Mouse (Mus musculus) adrenal gland (tissue): ENCODE data around the gene E130208F15Rik.

Experiments
- intact Hi-C: fragments of 180-260 bp; cut with DNase I; formaldehyde crosslinking; loops from one replicate; pipeline ENCODE4 v1.15.1; 2025

E130208F15Rik gene

GRCm38 (mm10) chr7:30333436-30333835 lies 11.9 kb downstream of the E130208F15Rik start:
- intact Hi-C loops: no loop called here

GRCm38 (mm10) chr7:30334563-30334962 lies 13.0 kb downstream of the E130208F15Rik start:
- intact Hi-C loops: no loop called here

GRCm38 (mm10) chr7:30335688-30336087 lies 14.1 kb downstream of the E130208F15Rik start:
- intact Hi-C loops: loop anchor here (1.0 kb wide), 1 partner anchor 11 kb away; no protein-coding TSS in a partner anchor

- intact Hi-C loops: no loop called here
Observed at GRCm38 (mm10) chr7:30336384-30336783, 14.8 kb downstream of the E130208F15Rik start.

GRCm38 (mm10) chr7:30339432-30340109 lies 18.0 kb downstream of the E130208F15Rik start:
- intact Hi-C loops: no loop called here

GRCm38 (mm10) chr7:30346635-30347379 lies 25.3 kb downstream of the E130208F15Rik start:
- intact Hi-C loops: loop anchor here (1.0 to 5.0 kb wide), 3 partner anchors 12 to 140 kb away; no protein-coding TSS in a partner anchor

- intact Hi-C loops: loop anchor here (5.0 kb wide), 2 partner anchors 84 to 139 kb away; no protein-coding TSS in a partner anchor
Observed at GRCm38 (mm10) chr7:30347828-30348227, 26.3 kb downstream of the E130208F15Rik start.

GRCm38 (mm10) chr7:30353279-30353822 lies 31.8 kb downstream of the E130208F15Rik start:
- intact Hi-C loops: no loop called here

GRCm38 (mm10) chr7:30354059-30354458 lies 32.5 kb downstream of the E130208F15Rik start:
- intact Hi-C loops: no loop called here

- intact Hi-C loops: no loop called here
Observed at GRCm38 (mm10) chr7:30358378-30359186, 37.0 kb downstream of the E130208F15Rik start.

- intact Hi-C loops: no loop called here
Observed at GRCm38 (mm10) chr7:30359276-30359865, 37.8 kb downstream of the E130208F15Rik start.

GRCm38 (mm10) chr7:30360028-30360427 lies 38.5 kb downstream of the E130208F15Rik start:
- intact Hi-C loops: no loop called here

- intact Hi-C loops: no loop called here
Observed at GRCm38 (mm10) chr7:30362652-30363343, 41.3 kb downstream of the E130208F15Rik start, which contains the start of gene Lrfn3. Gene Lrfn3, minus strand, starts transcription at chr7:30362772.

GRCm38 (mm10) chr7:30363344-30363738 lies 41.8 kb downstream of the E130208F15Rik start:
- intact Hi-C loops: no loop called here

- intact Hi-C loops: no loop called here
Observed at GRCm38 (mm10) chr7:30367466-30367865, 45.9 kb downstream of the E130208F15Rik start.
